Mouse (Mus musculus): ENCODE measurements at regions not wholly inside any gene's neighbourhood (a gene's known extent, or its start where the extent isn't known, plus 50 kb on each side); places are given as distances from the start of the nearest gene placed in this dataset.

- no peak for DNase-seq (ENCODE audit: low read depth)
Measured at GRCm38 (mm10) chr3:148558592-148559157, 431.7 kb downstream of the Adgrl2 start.

DNA sequence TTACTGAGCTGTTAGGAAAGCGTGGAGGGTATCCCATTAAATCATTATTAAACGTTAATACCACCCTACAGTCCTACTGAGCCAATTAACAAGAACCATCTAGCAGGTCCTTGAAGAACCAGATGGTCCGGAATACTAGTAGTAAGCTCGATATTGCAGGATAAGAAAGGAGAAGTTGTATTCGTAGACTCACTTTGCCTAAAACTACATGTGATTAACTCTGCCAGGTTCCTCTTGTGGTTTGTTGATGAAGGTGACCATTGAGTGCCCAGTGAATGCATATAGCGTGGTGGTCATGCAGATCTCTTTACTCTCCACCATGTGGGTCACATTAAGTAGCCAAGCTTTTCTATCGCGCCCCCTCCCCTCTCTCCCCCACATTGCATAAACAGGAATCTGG lies 435.0 kb downstream of the Adgrl2 start:
- no peak for DNase-seq (ENCODE audit: low read depth)

- no peak for DNase-seq (ENCODE audit: low read depth)
Measured at GRCm38 (mm10) chr3:148550716-148551115, 439.6 kb downstream of the Adgrl2 start.

GRCm38 (mm10) chr3:148544929-148545328 lies 445.4 kb downstream of the Adgrl2 start:
- no peak for DNase-seq (ENCODE audit: low read depth)

GRCm38 (mm10) chr3:148542217-148542616 lies 448.1 kb downstream of the Adgrl2 start:
- no peak for DNase-seq (ENCODE audit: low read depth)

DNA sequence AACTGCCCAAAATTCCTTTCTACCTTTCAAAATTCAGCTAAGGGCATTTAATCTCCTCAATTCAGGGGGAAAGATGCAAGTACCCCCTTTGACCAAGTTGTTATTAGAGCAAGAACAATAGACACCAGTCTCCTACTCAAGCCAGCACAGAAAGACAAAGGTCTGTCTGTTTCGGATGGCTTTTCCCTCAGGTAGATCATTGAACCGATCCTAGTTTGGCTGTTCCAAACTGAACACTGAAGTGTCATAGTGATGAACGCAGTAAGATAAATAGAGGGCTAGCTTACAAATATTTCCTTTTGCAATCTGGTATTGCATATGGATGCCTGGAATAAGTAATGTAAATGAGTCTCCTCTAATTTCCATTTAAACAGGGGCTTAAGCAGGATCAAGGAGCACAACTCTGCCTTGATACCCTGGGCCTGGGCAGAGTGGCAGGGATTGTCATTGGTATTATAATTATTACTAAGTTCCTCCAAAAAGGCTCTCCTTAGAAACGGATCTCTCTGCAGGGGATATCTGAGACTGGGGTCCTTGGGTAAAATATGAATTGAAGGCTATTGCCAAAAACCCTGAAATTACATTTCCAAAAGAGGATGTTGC lies 452.6 kb downstream of the Adgrl2 start:
- DNase-seq (ENCODE audit: low read depth): no peak

DNA sequence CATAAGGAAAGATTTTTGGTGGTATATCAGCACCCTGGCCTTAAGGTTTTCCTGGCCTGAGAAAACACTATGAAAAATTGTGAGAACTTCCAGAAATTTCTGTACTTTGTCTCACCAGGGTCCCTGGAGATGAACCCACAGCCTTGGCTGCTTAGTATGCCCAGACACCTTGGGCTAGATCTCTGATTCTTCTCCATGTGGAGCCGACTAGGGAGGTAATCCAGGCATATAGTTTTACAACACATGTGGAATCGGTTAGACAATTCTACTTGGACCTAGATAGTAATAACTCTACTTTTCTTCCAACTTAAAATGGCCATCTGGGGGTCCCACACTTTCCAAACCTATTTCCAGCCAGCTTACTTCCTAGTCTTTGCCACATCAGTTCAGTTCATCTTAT lies 460.5 kb downstream of the Adgrl2 start:
- no peak for DNase-seq (ENCODE audit: low read depth)

- no peak for DNase-seq (ENCODE audit: low read depth)
Measured at GRCm38 (mm10) chr3:148510381-148510780, 480.0 kb downstream of the Adgrl2 start.

- no peak for DNase-seq (ENCODE audit: low read depth)
Measured at GRCm38 (mm10) chr3:148504928-148505327, 485.4 kb downstream of the Adgrl2 start.

- no peak for DNase-seq (ENCODE audit: low read depth)
Measured at GRCm38 (mm10) chr3:148503432-148503831, 486.9 kb downstream of the Adgrl2 start.

DNA sequence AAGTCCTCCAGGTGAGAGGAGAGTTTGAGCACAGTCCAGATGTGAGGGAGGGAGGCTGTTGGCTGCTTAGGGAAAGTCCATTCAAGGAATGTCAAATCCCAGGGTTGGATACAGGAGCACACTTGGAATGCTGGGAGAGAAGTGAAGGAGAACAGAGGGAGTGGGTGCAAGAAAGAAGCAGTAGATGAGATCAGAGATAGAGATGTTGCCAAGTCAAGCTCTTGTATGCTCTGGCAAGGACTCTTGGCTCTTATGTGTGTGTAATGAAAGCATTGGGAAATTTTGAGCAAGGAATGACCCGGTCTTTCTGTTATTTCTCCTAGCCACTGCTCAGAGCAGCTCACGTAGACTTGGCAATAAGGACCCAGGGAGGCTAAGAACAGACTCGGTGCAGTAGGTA lies 488.6 kb downstream of the Adgrl2 start:
- peak; percentile 51 for DNase-seq (ENCODE audit: low read depth)

DNA sequence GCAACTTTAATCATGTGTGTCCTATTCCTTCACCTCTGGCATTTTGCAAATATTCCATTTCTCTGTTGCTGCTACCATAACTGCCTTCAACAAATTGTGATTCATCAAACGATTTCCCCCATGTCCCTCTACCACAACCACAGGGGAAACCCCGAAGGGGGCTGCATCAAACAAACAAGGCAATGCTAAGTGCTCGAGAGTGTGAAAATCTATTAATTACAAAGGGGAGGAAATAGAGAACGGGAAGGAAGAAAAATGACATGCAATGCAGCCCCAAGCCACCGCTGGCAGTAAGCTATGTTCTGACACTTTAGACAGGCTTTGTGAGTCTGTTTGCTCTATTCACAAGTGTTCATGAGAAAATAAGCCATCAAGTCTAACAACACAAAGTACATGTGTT lies 493.7 kb downstream of the Adgrl2 start:
- no peak for DNase-seq (ENCODE audit: low read depth)

GRCm38 (mm10) chr3:148491287-148491686 lies 499.1 kb downstream of the Adgrl2 start:
- no peak for DNase-seq (ENCODE audit: low read depth)

GRCm38 (mm10) chr3:148489201-148489600 lies 501.2 kb downstream of the Adgrl2 start:
- peak; percentile 60 for DNase-seq (ENCODE audit: low read depth)

GRCm38 (mm10) chr3:148487949-148488348 lies 502.4 kb downstream of the Adgrl2 start:
- no peak for DNase-seq (ENCODE audit: low read depth)

- DNase-seq (ENCODE audit: low read depth): no peak
Measured at GRCm38 (mm10) chr3:148475862-148476261, 514.5 kb downstream of the Adgrl2 start.

DNA sequence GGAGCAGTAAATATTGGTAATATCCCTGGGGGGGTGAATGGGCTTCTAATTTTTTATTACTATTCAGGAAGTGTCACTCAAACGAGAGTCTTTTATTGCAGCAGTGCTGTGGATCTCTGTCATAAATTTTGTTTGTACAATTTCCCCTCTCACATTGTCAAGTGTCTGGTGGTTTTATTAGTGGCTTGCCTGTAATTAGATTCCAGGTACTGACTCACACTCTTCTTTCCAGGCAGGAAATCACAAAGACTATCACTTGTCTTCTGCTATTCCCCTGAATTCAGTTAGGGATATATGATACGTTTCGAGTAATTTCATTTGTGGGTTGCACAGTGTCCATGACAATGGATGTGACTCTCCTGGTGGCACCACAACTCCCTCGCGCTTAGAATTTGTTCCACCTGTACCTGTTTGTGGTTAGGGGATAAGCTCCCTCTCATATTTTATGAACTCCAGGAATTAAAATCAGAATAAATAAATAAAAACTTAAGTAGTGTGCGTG lies 517.4 kb downstream of the Adgrl2 start:
- DNase-seq (ENCODE audit: low read depth): no peak

DNA sequence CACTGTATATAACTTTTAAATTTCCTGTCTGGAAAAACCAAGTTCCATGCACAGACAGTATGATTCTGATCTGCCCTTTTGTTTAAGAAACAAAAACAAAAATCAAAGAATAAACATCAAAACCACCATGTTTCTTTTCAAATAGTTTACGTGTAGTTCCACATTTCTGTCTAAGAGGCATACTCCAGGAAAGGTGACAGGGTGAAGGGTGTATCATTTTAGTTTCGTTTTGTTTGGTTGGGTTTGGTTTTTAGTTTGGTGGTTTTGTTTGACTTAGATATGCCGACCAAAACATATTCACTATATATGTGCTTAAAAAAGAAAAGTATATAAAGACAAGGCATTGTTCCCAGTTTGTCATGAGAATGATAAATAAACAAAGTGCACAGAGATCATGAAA lies 524.9 kb downstream of the Adgrl2 start:
- no peak for DNase-seq (ENCODE audit: low read depth)

DNA sequence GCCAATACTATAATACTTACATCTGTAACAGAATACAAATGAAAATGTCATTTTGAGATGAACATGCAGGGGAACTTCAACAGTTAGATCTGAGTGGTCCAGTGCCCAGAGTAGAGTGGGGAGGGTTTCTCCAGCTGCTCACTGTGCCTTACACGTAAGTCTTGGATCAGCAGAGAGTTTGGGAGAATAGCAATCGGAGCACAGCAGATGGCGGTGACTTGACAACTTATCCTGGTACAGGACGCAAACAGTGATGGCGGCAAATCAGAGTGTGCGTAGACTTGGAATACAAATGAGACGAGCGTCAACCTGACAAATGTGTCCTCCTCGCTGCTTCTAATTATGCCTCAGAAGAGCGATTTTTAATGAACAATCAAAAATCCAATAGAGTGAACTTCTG lies 527.6 kb downstream of the Adgrl2 start:
- DNase-seq (ENCODE audit: low read depth): no peak

DNA sequence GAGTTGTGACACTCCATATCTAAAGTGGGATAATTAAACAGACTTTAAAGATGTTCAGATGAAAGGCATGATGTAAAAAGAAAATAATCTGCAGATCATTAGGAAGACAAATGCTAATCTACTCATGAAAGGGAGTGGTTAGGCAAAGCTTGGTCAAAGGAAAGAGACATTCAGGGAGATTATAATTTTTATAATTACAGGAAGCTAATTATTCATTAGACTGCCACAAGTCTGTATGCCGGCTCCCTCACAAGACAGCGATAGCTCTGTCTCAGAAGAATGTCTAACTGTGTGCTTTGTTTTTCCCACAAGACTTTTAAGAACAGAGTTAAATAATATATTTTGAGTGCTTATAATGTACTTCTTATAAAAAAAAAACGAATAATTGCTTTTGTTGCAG lies 541.5 kb downstream of the Adgrl2 start:
- no peak for DNase-seq (ENCODE audit: low read depth)

DNA sequence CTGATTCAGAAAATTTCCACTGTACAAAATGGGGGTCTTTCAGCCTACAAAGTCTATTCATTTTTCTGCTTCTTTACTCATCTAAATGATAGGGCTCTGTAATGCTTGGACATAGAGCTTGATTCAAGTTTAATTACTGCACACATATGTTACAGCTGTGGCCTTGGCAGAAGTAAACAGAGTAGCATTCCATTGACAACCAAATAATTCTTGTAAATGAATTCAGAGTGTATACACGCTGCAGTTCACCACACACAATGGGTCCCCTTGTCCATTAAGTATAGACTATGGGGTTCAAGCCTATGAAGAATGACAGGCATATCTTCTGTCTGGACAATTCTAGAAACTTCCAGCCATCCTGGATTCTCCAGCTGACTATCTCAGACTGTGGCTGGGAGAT lies 541.9 kb downstream of the Adgrl2 start:
- no peak for DNase-seq (ENCODE audit: low read depth)

GRCm38 (mm10) chr3:148446845-148447244 lies 543.5 kb downstream of the Adgrl2 start:
- DNase-seq (ENCODE audit: low read depth): peak; percentile 25

DNA sequence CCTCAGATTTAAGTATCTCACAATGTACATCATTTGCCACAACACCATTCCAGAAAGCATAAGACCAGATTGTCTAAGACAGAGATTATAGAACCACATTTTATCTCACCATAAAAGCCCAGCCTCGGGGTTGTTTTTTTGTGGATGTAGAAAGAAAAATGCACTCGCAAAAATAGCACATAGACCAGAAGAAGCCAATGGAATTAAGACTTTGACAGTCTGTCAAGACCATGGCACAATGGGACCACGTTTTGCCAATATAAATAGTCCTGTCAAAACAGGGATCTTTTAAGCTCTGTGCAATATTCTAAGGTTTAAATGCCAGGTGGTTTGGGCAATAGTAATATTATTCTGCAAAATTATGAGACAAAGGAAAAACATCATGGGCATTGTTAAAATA lies 547.3 kb downstream of the Adgrl2 start:
- no peak for DNase-seq (ENCODE audit: low read depth)

DNA sequence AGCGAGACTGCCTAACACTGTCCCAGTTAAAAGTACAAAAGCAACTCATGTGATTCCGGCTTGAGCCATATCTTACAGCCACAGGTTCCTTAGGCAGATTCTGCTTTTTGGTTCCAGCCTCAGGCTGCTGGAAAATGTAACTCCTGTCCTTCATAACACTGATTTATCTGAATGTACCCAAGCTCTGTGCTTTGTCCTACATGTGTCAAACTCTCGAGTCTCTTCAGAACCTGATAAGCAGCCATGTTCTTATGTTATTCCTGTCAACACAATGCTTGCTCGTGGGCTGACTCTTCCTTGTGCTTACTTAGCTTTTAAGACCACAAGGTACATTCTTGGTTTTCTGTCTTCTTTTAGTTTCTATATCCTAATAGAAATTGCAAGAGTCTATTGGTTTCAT lies 556.3 kb downstream of the Adgrl2 start:
- DNase-seq (ENCODE audit: low read depth): no peak
